Mouse (Mus musculus) embryonic facial prominence, embryonic 13.5 days (tissue): ENCODE measurements around the gene Tnrc18. TPM values are rescaled to one million over a fixed set of nuclear protein-coding genes. Genes with fewer than 3 reads are reported as not detected.

Experiments
- ATAC-seq: fragments of 200-750 bp; cut with Nextera tagmentation; 2 replicates; pipeline ENCODE4 v1.8.0; 2017; ENCODE audit warnings: low read depth; ENCODE audit not compliant: insufficient number of reproducible peaks, insufficient read depth, low FRiP score, low TSS enrichment
- H3K27ac ChIP-seq: fragments of 300-500 bp; sonication (generic); 2 replicates; pipeline ENCODE4 v1.5.1; 2015; ENCODE audit warnings: moderate library complexity, mild to moderate bottlenecking, inconsistent platforms
- H3K27me3 ChIP-seq: fragments of 300-500 bp; sonication (generic); 2 replicates; pipeline ENCODE4 v1.6.1; 2015; ENCODE audit warnings: mild to moderate bottlenecking, inconsistent platforms
- H3K36me3 ChIP-seq: fragments of 300-500 bp; sonication (generic); 2 replicates; pipeline ENCODE4 v1.6.1; 2015; ENCODE audit warnings: mild to moderate bottlenecking, inconsistent platforms
- H3K4me1 ChIP-seq: fragments of 300-500 bp; sonication (generic); 2 replicates; pipeline ENCODE4 v1.6.1; 2015; ENCODE audit warnings: inconsistent platforms
- H3K4me2 ChIP-seq: fragments of 300-500 bp; sonication (generic); 2 replicates; pipeline ENCODE4 v1.6.1; 2015; ENCODE audit warnings: moderate library complexity, mild to moderate bottlenecking, inconsistent platforms
- H3K4me3 ChIP-seq: fragments of 300-500 bp; sonication (generic); 2 replicates; pipeline ENCODE4 v1.5.1; 2015; ENCODE audit warnings: mild to moderate bottlenecking, inconsistent platforms
- H3K9ac ChIP-seq: fragments of 300-500 bp; sonication (generic); 2 replicates; pipeline ENCODE4 v1.6.1; 2015; ENCODE audit warnings: mild to moderate bottlenecking, inconsistent platforms
- H3K9me3 ChIP-seq: fragments of 300-500 bp; sonication (generic); 2 replicates; pipeline ENCODE4 v1.6.1; 2016; ENCODE audit warnings: inconsistent platforms
- WGBS: fragments of 180-500 bp; shearing (Covaris S2); methylation state at CpG from one replicate; pipeline ENCODE4 v1.1.7; 2015; ENCODE audit warnings: mixed read lengths; 5-methylcytosine and 5-hydroxymethylcytosine counted together
- polyA plus RNA-seq: library from polyadenylated mRNA; unstranded; fragments of >200 nt; fragmentation: Nextera tagmentation; extraction: Ambion mirVana; gene quantifications from 2 replicates; pipeline ENCODE4 v1.2.1, GENCODE M21; 2015

Tnrc18 gene
- polyA plus RNA-seq, 1 experiment from 2014 or later: 55.7 TPM

DNA sequence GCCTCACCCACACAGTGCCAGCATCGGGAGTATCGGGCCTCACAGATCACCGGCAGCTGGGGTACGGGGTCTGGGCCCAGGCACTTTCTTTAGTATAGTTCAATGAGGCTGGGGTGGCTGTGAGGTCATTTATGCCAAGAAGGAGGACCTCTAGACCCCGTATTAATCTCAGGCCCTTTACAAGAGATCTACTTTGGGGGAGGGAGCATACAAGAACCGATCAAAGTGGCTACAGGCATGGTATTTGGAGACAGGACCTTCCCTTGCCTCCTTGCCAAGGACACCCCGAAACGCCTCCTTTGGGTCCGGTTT lies 4.5 kb upstream of the Tnrc18 start:
- H3K4me3 ChIP-seq: peak overlapping the region; percentile 98
- ATAC-seq: no peak
- peaks cover 37% of the 10 kb centered on the region for H3K4me1 ChIP-seq
- peak overlapping the region; percentile 100 for H3K9ac ChIP-seq
- H3K27me3 ChIP-seq: no peaks in the 10 kb centered on the region
- no peaks in the 10 kb centered on the region for H3K9me3 ChIP-seq
- peak overlapping the region; percentile 100 for H3K27ac ChIP-seq
- 0% methylated on average over 9 of the region's 9 CpGs for WGBS
- H3K4me2 ChIP-seq: peak overlapping the region; percentile 97
- H3K36me3 ChIP-seq: no peaks in the 10 kb centered on the region

DNA sequence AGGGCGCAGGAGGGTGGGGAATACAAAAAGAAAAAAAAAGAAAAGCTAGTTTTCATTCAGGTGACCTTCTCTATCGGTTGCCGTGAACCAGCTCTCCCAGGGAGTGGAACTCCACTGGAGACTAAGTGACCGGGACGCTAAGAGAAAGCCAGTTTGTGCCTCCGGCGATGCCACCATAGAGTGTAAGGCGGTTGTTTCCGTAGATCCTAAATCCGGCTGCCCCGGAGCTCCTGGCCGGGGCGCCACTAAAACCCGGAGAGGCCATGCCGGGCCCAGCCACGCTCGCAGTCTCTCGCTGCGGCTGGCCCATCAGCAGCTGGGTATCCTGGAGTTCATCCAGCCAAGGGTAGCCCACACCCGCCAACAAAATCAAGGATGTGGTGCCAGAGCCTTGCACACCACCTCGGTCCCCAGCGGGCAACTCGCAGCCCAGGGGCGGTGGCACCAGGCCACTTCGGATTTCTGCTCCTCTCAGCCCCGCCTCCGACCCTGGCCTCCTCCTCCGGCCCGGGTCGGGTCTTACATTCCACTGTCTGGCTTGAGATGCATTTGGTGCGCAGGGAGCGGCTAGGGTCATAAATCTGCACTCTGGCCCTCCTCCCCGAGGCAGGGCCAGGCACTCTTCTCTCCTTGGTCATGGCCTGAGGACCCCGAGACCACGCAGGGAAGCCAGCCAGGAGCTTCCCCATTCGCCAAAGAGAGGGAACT lies 4.0 kb upstream of the Tnrc18 start:
- ATAC-seq: no peak
- under 1% methylated on average over 36 of the region's 36 CpGs for WGBS
- no peaks in the 10 kb centered on the region for H3K9me3 ChIP-seq
- H3K36me3 ChIP-seq: no peaks in the 10 kb centered on the region
- peak overlapping the region; percentile 100 for H3K9ac ChIP-seq
- H3K27me3 ChIP-seq: no peaks in the 10 kb centered on the region
- H3K4me1 ChIP-seq: peaks cover 37% of the 10 kb centered on the region
- H3K27ac ChIP-seq: peak overlapping the region; percentile 100
- peak overlapping the region; percentile 97 for H3K4me2 ChIP-seq
- peak overlapping the region; percentile 98 for H3K4me3 ChIP-seq

DNA sequence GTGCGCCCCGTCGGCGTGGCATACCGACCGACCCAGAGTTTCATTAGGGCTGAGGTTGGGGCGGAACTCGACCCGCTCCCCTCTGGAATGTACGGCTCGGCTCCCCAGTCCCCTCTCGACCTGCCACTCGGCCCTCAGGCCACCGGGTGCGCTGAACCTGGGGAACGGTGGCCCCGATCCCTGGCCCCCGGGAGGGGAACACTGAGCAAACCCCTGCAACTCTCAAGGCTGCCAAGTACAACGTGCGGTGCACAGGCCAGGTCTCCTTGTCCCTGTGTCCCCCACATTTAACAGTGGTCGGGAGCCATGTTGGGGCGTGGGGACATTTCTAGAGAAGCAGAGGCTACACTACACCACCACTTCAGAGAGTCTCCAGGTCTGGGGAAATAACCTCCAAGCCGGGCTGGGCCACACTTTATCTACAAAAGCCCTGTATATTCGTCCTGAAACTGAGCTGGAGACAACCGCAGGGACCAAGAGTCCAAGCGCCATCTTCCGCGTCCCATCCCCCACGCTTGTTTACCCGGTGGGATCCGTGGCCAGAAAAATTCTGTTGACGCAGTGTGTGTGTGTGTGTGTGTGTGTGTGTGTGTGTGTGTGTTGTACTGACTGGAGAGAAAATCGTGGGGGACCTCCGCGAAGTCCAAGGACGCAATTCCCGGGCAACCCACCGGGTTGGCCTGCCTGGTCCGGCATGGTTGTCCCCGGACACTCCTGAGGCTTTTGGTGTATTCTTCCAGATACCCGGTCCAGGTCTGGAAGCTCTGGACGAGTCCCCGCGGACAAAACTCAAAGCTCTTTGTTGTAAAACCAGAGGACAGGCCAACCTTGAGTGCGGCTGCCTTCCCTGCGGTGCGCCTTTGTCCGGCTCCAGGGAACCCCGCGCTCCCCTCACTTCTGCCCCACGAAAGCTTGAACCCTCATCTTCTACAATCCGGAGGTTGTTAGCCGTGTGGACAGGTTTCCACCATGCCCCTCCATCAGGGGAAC lies 3.1 kb upstream of the Tnrc18 start:
- H3K4me3 ChIP-seq: peak overlapping the region; percentile 98
- under 1% methylated on average over 53 of the region's 53 CpGs for WGBS
- no peaks in the 10 kb centered on the region for H3K9me3 ChIP-seq
- H3K27ac ChIP-seq: peak overlapping the region; percentile 100
- no peaks in the 10 kb centered on the region for H3K27me3 ChIP-seq
- peaks cover 29% of the 10 kb centered on the region for H3K4me1 ChIP-seq
- peak overlapping the region; percentile 100 for H3K9ac ChIP-seq
- H3K4me2 ChIP-seq: peak overlapping the region; percentile 97
- no peak for ATAC-seq
- H3K36me3 ChIP-seq: no peaks in the 10 kb centered on the region

DNA sequence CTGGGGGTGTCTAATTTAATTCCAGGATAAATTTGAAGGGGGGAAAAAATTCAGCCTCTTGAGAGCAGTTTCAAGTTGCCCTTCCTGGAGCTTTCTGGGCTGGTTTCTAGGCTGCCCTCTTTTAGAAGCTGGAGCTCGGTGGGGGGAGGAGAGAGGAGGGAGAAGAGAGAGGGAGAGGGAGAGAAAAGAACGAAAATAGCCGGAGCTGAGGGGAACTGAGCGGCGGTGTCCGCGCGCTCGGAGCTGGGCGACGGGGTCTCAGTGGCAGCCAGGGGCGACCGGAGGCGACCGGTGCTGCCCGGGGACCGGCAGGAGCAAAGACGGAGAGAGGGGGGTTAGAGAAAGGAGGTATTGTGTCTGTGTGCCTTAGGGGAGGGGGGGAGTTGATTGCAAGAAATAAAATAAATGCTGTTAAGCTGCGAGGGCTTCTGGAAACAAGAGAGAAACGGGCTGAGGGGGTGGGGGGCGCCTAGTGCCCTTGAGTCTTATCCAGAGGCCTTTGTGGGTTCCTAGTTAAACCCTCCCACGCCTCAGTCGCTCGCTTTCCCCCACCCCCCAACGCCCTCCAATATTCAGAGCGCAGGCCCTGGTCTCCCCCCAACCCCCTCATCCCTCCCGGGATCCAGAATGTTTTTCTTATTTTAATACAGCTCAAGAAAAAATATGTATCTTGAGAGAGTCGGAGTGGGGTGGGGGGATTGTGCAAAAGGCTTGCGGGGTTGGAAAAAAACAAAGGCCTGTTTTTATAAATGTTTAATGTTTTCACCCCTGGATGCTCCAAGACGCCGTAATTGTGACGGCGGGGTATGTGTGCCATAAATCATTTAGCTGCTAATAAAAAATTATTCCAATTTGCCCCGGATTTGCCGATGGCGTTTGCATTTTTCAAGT lies 2.2 kb upstream of the Tnrc18 start:
- no peak for ATAC-seq
- H3K4me1 ChIP-seq: peaks cover 20% of the 10 kb centered on the region
- peak overlapping the region; percentile 98 for H3K4me3 ChIP-seq
- no peaks in the 10 kb centered on the region for H3K27me3 ChIP-seq
- H3K9ac ChIP-seq: peak overlapping the region; percentile 100
- WGBS: under 1% methylated on average over 36 of the region's 36 CpGs
- H3K9me3 ChIP-seq: no peaks in the 10 kb centered on the region
- H3K4me2 ChIP-seq: peak overlapping the region; percentile 97
- peaks cover 6% of the 10 kb centered on the region for H3K36me3 ChIP-seq
- peak overlapping the region; percentile 100 for H3K27ac ChIP-seq

DNA sequence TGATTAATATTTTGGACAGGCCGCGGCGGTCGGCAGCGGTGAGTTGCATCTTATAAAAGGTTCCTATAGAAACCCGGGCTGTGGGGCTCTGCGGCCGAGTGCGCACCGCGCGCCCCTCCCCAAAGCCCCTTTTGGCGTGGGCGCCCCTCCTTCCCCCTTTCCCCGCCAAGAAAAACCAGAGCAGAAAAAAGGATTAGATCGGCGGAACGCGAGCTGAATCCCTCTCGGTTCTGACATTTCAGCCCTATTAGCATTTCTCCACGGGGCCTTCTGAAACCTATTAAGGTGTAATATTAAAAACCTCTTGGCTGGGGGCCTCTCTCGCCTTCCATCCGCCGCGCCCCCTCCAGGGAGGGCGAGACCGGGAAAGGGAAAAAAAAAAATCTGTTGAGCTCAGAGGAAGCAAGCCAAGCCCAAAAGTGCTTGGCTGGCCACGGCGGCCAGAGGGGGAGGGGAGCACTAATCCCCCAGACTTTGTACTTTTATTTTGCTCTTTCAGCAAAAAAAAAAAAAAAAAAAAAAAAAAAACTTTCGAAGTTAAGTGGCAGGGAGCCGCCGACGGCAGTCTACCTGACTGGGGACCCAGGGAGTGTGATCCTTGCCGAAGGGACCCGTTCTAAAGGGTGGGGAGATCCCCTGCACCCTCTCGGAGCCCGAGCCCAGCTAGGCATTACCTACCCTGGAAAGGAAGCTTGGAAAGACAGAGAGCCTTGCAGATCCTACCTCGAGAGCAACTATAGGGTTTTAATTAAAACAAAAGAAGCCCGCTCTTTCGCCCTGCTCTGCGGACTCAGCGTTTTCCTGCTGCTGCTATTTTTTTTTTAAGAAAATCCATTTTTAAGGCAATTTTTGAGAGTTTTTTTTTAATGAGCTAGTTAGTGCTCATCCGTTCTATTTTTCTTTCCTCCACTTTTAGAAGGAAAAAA lies 1.2 kb upstream of the Tnrc18 start:
- Histone ChIP-seq H3K27ac (peak overlapping the region; percentile 100), H3K4me1 (peaks cover 11% of the 10 kb centered on the region; the same call in 1 of the 2 replicates), H3K9ac (peak overlapping the region; percentile 100), H3K9me3 (no peaks in the 10 kb centered on the region), H3K36me3 (peaks cover 16% of the 10 kb centered on the region), H3K4me3 (peak overlapping the region; percentile 98), H3K4me2 (peak overlapping the region; percentile 97), H3K27me3 (no peaks in the 10 kb centered on the region)
- WGBS: under 1% methylated on average over 43 of the region's 43 CpGs
- ATAC-seq: no peak

DNA sequence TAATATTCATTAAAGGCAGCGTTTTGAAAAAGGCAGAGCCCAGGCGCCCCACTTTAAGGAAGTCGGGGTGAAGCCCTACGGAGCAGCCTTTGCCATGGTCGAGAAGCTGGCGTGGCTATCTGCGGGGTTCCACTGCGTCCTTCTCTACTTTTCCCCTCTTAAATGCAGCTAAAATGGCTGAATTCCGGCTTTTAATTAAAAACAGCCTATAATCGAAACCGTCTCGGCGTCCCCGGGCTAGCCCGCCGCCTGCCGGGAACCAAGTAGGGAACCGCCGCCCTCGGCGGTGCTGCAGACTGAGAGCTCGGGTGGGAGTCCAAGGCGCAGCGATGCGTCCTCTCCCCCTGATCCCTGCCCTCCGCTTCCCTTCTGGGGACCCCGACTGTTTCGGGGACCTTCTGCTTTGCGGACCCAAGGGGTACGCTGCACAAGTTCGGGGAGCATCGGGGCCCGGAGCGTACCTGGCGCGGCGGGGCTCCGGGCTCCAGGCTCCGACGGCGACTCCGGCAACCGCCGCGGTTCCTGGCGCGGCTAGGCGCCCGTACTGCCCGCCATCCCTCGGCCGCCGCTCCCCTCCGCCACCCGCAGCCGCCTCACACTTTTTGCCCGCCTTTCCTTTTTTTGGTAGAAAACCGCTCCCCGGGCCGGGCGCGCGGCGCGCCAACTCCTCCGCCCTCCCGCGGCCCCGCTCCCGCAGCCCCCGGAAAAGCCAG lies 495 bp downstream of the Tnrc18 start:
- Histone ChIP-seq H3K9me3 (no peaks in the 10 kb centered on the region), H3K4me1 (peaks cover 17% of the 10 kb centered on the region), H3K27ac (peak overlapping the region; percentile 100), H3K4me3 (peak overlapping the region; percentile 98), H3K36me3 (peaks cover 31% of the 10 kb centered on the region), H3K4me2 (peak overlapping the region; percentile 97), H3K27me3 (no peaks in the 10 kb centered on the region), H3K9ac (peak overlapping the region; percentile 100)
- WGBS: under 1% methylated on average over 71 of the region's 71 CpGs
- ATAC-seq: no peak

DNA sequence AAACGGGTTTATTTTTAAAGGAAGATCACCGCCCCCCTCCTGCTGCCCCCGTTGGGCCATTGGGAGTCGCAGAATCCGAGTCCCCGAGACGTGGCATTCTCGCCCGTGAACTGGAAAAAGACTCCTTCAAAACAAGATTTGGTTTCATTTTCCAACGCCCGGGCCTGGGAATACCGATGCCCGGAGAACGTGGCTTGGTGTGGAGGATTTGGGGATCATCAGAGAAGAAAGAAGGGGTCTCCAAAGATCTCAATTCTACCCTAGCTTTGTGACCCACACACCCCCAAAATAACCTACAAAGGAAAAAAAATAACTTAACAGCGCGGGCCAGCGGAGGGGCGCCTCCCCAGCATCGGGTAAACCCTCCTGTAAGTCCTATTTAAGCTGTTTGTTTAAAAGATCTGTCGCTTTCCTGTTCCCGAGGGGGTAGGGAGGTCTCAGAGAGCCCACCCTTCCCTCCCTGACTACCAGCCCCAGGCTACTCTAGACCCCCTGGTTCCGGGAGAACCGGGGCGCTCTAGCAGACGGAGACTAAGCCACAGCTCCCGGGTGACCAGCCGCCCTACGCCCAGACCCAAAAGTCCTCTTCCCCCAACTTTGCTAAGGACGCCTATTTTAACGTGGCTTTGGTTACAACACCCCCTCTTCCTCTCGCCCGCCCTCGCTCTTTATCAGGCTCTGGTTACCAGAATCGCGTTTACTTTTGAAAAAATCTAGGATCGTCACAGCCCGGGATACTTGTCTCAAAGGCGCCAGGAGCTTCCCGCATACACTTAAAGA lies 1.2 kb downstream of the Tnrc18 start:
- H3K27me3 ChIP-seq: no peaks in the 10 kb centered on the region
- WGBS: under 1% methylated on average over 39 of the region's 39 CpGs
- H3K4me2 ChIP-seq: peak overlapping the region; percentile 97
- peak overlapping the region; percentile 100 for H3K9ac ChIP-seq
- no peak for ATAC-seq
- no peaks in the 10 kb centered on the region for H3K9me3 ChIP-seq
- H3K27ac ChIP-seq: peak overlapping the region; percentile 100
- H3K36me3 ChIP-seq: peaks cover 38% of the 10 kb centered on the region
- H3K4me3 ChIP-seq: peak overlapping the region; percentile 98
- H3K4me1 ChIP-seq: peaks cover 25% of the 10 kb centered on the region

DNA sequence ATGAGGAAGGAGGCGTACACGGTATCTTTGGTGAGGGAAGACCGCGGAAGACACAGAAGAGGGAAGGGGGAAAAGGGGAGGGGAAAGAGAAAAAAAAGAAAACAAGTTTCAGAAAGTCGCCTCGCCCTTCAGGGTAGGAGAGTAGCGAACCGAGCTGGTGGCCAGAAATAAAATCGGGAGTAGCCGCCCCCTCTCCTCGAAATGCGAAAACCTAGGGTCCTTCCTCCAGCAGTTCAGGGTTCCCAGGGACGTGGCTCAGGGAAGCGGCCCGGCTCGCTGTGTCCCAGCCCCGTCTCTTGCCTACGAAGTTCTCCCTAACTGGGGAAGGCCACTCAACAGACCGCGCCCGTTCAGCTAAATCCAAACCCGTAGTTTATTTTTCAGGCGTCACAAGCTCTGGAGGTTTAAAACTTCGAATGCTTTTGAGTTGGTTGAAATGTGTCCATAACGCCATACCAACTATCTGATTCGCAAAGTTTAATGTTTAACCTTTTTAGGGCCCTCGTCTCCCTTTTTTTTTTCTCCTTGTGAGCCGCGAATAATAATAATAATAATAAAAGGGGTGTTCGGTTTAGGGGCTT lies 2.0 kb downstream of the Tnrc18 start:
- no peak for ATAC-seq
- Histone ChIP-seq H3K9ac (peak overlapping the region; percentile 100), H3K27ac (peak overlapping the region; percentile 100), H3K36me3 (peaks cover 41% of the 10 kb centered on the region), H3K4me2 (peak overlapping the region; percentile 97), H3K27me3 (no peaks in the 10 kb centered on the region), H3K4me1 (peaks cover 32% of the 10 kb centered on the region), H3K9me3 (no peaks in the 10 kb centered on the region), H3K4me3 (peak overlapping the region; percentile 98)
- under 1% methylated on average over 30 of the region's 30 CpGs for WGBS

DNA sequence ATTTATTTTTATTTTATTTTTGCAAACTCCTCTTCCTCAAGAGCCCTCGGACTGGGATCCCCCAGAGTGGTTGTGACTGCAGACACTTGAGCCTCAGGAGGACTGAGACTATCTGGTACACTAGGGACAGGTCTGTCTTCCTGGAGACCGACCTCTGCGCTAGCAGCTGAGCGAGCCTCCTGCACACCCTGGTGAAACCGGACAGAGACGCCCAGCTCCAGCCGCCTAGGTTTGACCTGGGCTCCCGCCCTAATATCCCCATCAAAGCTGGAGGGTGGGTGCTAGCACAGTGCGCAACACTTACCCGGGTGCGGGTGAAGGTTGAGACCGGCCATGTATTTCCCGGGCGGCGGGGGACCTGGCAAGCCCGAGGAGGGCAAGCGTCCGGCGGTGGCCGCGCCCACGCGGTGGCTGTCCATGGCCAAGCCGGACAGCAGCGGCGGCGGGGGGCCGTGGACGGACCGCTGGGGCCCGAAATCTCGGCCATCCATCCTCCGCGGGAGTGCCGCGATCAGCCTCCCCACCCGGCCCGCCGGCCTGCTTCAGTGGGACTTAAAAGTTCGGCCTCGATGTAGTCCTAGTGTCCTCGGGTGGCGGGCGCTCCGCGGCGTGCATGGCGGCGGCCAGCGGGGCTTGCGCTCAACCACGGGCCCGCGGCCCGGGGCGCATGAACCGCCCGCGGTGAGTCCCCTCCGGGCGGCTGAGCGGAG lies 2.6 kb downstream of the Tnrc18 start:
- peak overlapping the region; percentile 100 for H3K27ac ChIP-seq
- ATAC-seq: no peak
- H3K4me3 ChIP-seq: peak overlapping the region; percentile 98
- under 1% methylated on average over 62 of the region's 62 CpGs for WGBS
- peak overlapping the region; percentile 100 for H3K9ac ChIP-seq
- H3K9me3 ChIP-seq: no peaks in the 10 kb centered on the region
- H3K36me3 ChIP-seq: peaks cover 44% of the 10 kb centered on the region
- H3K27me3 ChIP-seq: no peaks in the 10 kb centered on the region
- H3K4me1 ChIP-seq: peaks cover 38% of the 10 kb centered on the region
- peak overlapping the region; percentile 97 for H3K4me2 ChIP-seq
